Mouse (Mus musculus) hindbrain, embryonic 10.5 days (tissue): ENCODE data around the gene Gm17409. TPM values are rescaled to one million over a fixed set of nuclear protein-coding genes. Genes with fewer than 3 reads are reported as not detected.

Experiments
- DNase-seq: peaks from one replicate; pipeline ENCODE4 v3.0.0-alpha.2; 2017; ENCODE audit warnings: low spot score
- H3K27ac ChIP-seq: fragments of 300-500 bp; sonication (generic); 2 replicates; pipeline ENCODE4 v1.5.1; 2016; ENCODE audit warnings: mild to moderate bottlenecking, moderate library complexity
- H3K27me3 ChIP-seq: fragments of 300-500 bp; sonication (generic); 2 replicates; pipeline ENCODE4 v1.6.1; 2016; ENCODE audit warnings: mild to moderate bottlenecking; ENCODE audit not compliant: poor library complexity, insufficient read depth, severe bottlenecking
- H3K36me3 ChIP-seq: fragments of 300-500 bp; sonication (generic); 2 replicates; pipeline ENCODE4 v1.6.1; 2016; ENCODE audit warnings: mild to moderate bottlenecking, moderate library complexity
- H3K4me1 ChIP-seq: fragments of 300-500 bp; sonication (generic); replicated peaks from 2 replicates; pipeline ENCODE4 v1.6.1; 2016; ENCODE audit warnings: mild to moderate bottlenecking
- H3K4me3 ChIP-seq: fragments of 300-500 bp; sonication (generic); 2 replicates; pipeline ENCODE4 v1.5.1; 2016; ENCODE audit warnings: mild to moderate bottlenecking, moderate library complexity
- H3K9me3 ChIP-seq: fragments of 300-500 bp; sonication (generic); 2 replicates; pipeline ENCODE4 v1.6.1; 2016; ENCODE audit warnings: mild to moderate bottlenecking, moderate library complexity
- WGBS: fragments of 180-500 bp; shearing (Covaris S2); methylation state at CpG from one replicate; pipeline ENCODE4 v1.1.7; 2016; 5-methylcytosine and 5-hydroxymethylcytosine counted together
- polyA plus RNA-seq: library from polyadenylated mRNA; unstranded; fragments of >200 nt; fragmentation: Nextera tagmentation; extraction: Ambion mirVana; gene quantifications from 2 replicates; pipeline ENCODE4 v1.2.1, GENCODE M21; 2016

Gm17409 gene
- polyA plus RNA-seq, 1 experiment from 2014 or later = not detected

- no peak overlapping the region for H3K27ac ChIP-seq
- no peaks in the 10 kb centered on the region for H3K27me3 ChIP-seq
- peaks cover 7% of the 10 kb centered on the region; the same call in 1 of the 2 replicates for H3K36me3 ChIP-seq
- no peaks in the 10 kb centered on the region for H3K9me3 ChIP-seq
- 37% methylated on average over 15 of the region's 15 CpGs for WGBS
- H3K4me1 ChIP-seq = peaks cover 22% of the 10 kb centered on the region
- no peak overlapping the region for H3K4me3 ChIP-seq
- no peak for DNase-seq
Measured at GRCm38 (mm10) chr2:58516000-58516399, 46.1 kb downstream of the Gm17409 start.

GRCm38 (mm10) chr2:58516920-58517319 is 47.0 kb downstream of the Gm17409 start:
- Histone ChIP-seq H3K27ac (no peak overlapping the region), H3K4me3 (no peak overlapping the region), H3K36me3 (peaks cover 4% of the 10 kb centered on the region; the same call in 1 of the 2 replicates), H3K9me3 (no peaks in the 10 kb centered on the region), H3K4me1 (peaks cover 22% of the 10 kb centered on the region), H3K27me3 (no peaks in the 10 kb centered on the region)
- DNase-seq = no peak
- WGBS = 75% methylated on average over 6 of the region's 6 CpGs

- Histone ChIP-seq H3K4me3 (no peak overlapping the region), H3K4me1 (peaks cover 28% of the 10 kb centered on the region), H3K27me3 (no peaks in the 10 kb centered on the region), H3K27ac (no peak overlapping the region), H3K9me3 (no peaks in the 10 kb centered on the region), H3K36me3 (0 out of 2 replicates have a peak, but pooled peaks cover 3% of the 10 kb centered on the region)
- WGBS = 84% methylated on average over 1 of the region's 1 CpGs
- no peak for DNase-seq
Measured at GRCm38 (mm10) chr2:58518517-58518916, 48.6 kb downstream of the Gm17409 start.

Other genes starting within 250 kb of the Gm17409 start
- gene Acvr1c, start 112.2 kb upstream of the Gm17409 start, polyA plus RNA-seq = 0.09 and 0.43 TPM in 2 replicates
- gene Acvr1, start 97.0 kb downstream of the Gm17409 start, polyA plus RNA-seq = 3.5 TPM in 2 replicates
- 4.8 and 5.2 TPM in 2 replicates for gene Upp2, start 97.2 kb downstream of the Gm17409 start, polyA plus RNA-seq